Mouse (Mus musculus): ENCODE data around the gene Sult6b2.

Sult6b2 gene

DNA sequence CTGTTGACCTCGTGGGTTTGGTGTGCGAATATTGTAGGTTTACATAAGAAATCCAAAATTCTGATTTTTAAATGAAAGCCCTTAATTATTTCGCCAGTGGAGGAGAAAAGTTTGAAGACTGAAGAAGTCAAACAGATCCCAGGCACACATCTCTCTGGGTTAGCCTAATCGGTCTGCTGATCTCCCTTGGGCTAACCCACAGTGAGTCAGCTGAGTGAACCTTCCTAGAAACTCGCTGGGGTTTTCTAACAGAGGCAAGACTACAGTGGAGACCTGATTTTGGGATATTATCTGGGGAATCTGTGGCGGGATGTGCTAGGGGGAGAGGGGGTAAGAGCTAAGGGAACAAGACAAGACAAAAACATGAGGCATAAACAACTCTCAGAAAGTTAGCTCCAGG is 5.9 kb upstream of the Sult6b2 start:
- DNase-seq (ENCODE audit: low spot score) = no peak

DNA sequence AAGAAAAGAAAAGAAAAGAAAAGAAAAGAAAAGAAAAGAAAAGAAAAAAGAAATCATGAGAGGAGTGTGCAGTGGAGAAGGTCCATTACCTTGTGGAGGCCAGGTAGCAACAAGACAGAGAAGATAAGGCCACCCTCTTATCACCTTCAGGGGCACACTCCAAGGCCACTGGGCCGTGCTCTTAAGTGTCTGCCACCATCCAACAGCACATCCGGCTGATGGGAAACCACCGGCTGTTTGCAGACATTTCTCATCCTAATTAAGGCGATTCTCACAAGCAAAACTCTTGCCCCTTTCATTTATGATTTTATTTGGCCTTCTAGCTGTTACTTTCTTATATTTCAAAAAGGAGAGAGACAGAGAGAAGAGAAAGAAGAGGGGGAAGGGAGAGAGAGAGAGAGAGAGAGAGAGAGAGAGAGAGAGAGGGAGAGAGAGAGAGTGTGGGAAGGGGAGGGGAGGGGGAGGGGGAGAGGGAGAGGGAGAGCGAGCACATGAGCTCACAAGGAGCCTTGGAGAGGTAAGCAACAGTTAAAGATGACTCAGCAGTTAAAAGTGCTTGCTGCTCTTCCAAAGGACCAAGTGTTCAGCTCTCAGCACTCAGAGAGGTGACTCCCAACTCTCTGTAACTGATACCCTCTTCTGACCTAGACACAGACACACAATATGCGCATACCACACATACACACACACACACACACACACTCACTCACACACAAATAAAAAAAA is 5.2 kb upstream of the Sult6b2 start:
- DNase-seq (ENCODE audit: low spot score) = no peak

DNA sequence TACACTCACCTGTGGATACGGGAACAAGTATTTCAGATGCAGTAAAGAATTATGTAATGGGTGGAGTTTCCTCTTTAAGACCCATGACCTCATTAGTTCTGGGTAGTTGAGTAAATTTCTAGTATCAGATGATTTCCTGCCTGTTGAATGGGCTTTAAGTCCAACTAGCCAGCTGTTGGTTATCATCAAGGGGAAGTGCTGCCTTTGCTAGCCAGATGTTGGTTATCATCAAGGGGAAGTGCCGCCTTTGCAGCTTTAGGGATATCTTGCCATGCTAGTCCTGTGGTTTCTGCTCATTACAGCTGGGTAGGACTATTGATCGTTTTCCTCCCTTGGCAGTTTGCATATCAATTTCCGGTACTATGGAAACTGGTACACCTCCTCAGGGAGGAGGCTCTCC is 2.0 kb upstream of the Sult6b2 start:
- DNase-seq (ENCODE audit: low spot score) = no peak

DNA sequence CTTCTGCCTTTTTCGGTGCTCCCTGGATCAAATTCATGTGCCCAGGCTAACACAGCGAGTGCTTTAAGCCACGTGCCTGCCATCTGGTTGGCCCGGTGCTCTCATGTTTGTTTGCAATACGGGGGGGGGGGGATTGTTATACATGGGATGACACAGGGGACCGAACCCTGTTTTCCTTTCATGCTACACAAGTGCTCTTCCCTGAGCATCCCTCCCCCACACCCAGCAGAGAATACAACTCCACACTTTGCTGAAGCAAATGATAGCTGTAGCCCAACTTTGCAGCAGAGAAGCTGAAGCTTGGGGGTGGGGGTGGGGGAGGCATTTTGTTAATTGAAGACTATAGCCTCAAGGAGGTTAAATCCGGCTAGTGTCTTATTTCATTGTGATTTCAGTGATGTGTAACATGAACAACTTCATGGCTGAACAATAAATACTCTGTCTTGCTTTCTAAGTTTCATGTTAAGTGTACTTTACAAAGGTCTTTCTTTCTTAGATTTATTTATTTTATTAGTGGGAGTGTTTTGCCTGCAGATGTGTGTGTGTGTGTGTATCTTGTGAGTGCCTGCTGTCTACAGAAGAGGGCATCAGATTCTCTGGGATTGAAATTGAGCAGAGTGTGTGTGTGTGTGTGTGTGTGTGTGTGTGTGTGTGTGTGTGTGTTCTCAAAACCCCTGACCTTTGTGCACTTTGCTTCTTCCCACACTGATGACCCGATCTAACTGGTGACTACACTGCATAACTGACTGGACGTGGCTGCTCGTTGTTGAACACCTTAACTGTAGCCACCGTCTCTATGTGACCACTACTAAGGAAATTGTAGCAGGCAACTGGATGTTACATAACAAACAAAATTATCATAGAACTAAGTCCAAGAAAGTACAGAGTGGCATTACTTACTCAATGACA is 1.4 kb downstream of the Sult6b2 start:
- DNase-seq (ENCODE audit: low spot score) = no peak

DNA sequence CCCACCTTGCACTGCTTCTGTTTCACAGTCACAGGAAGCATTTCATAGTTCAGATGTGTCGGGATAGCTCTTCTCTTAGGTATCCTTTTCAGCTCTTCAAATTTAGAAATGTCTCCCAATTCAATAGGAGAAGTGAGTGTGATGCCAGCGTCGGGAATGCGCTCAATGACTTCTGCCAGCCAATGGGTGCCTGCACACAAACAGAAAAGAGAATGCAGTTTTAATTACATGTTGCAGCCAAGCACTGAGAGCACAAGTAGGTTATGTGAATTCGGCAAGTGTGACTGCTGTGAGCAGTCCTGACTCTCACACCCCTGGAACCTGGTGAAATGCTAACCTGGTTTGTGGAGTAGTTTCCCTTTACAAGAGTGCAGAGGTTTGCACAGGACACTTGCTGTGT is 2.6 kb downstream of the Sult6b2 start:
- DNase-seq (ENCODE audit: low spot score) = no peak

DNA sequence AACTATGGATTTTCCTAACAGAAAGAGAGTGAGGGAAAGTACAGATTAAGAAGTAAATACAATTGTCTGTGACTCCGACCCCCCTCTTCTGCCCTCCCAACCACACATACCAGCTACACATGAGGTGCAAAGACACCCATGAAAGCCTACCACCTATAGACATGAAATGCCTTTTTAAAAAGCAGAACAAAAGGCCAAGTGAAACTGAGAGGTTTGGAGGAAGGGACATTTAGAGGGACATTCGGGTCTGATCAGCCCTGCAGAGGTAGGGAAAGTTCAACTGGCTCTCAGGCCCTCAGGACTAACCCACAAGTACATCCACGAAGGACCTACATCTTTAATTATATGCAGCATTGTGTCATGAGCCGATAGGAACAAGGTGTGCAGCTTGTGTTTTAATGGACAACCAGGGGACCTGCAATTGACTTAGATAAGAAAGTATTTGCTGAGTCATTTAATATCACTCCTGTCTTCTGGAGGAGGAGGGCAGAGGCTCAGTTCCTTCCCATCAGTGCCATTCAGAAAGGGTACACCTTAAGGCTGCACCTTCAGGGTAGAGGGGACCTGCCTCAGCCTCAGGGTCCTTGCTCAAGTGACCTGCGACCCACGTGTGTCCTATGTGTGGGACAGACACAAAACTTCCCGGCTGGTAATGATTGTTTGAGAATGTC is 4.5 kb downstream of the Sult6b2 start:
- DNase-seq (ENCODE audit: low spot score) = no peak

DNA sequence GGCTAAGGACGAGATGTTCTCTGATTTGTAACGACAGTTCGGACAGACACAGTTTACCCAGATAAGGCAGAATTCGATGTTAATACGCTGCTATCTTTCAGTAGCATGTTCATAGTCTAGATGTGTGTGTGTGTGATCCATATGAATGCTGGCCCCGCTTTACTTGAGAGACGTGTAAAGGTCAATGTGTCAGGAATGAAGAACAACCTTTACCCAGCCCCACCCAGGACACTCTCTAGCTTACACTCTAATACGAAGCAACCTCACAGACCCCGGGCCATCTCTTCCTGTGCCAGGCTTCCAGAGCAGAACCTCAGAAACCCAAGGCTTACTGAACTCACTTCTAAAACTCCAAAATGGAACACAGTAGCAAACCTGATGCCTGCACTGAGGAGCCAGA is 5.5 kb downstream of the Sult6b2 start:
- DNase-seq (ENCODE audit: low spot score) = no peak

DNA sequence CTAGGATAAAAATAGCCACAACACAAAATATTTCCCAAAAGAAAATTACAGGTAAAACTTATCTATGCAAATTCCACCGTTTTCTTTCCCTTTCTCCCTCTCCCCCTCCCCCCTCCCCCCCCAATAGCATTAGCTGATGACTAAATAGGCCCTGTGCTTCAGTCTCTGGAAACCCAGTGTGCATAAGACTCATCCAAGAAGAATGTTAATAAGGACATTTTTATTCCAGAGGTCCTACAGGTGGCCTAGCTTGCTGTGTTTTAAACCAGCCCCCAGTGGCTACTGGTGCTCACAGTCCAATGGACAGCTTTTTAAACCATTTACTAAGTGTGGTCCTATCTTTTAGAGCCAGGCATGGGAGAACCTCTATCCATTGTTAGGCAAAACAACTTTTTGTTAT is 6.3 kb downstream of the Sult6b2 start:
- DNase-seq (ENCODE audit: low spot score) = no peak

DNA sequence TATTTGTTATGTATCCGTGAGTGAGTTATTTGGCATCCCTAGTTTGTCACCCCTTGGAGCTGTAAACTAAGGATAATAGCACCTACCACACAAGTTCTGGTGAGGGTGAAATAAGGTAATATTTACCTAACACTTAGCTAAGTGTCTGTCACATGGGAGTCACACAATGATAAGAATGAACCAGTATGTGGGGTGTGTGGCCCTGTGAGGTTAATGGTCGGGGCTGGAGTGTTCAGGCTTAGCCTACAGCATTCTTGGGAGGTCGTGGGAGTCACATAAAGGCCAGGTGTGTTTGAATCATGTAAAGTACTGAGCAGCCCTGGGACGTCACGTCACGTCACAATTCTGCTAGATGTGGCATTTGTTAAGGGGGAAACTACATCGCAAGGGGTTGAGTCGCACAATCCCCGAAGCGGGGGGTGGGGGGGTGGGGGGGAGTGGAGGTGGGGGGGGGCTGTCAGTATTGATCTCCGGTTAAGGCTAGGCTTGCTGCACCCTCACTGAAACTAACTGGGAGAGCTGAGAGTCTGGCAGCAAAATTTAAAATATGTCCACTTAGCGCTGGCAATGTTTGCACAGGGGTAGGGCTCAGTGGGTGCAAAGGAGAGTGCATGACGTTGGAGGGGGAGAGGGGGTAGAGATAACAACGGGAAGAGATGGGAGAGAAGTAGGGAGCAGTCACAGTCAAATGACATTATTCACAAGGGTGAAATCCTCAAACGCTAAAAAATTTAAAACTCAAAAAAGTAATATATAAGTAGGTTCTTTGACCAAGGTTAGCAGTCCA is 8.5 kb downstream of the Sult6b2 start:
- no peak for DNase-seq (ENCODE audit: low spot score)

DNA sequence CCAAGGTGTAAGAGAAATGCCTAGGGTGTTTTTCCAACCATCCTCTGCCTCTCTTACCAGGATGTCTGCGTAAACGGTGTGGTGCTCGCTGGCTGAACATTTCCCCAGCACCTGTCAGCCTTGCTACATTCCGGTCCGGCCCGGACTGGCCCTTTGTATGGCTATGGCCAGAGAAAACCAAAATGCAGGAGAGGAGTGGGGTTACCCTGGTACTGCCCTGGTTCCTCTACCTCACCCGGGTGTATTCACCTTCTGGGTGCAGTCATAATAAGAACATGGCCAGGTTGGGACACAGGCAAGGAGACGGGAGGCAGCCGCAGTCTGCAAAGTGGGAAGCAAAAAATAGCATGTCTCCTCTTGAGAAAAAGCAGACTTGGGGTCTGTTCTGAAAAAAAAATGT is 9.2 kb downstream of the Sult6b2 start:
- DNase-seq (ENCODE audit: low spot score) = no peak

DNA sequence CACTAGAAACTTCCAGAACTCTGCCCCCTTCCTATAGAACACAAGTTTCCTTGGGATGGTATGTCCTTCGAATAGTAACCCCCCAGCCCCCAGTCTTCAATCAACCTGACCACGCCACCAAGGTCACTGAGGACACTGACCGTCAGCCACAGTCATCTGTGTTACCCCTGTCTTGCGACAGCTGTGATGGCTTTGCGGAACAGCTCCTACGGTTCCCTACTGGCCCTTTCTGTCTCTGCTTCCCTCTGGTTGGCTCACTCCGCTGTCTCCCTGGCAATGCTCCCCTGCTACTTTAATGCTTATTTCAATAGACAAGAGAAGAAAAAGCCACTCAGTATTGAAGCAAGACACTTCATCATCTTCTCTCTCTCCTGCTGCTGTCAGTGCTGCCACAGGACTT is 10.8 kb downstream of the Sult6b2 start:
- DNase-seq (ENCODE audit: low spot score) = no peak

DNA sequence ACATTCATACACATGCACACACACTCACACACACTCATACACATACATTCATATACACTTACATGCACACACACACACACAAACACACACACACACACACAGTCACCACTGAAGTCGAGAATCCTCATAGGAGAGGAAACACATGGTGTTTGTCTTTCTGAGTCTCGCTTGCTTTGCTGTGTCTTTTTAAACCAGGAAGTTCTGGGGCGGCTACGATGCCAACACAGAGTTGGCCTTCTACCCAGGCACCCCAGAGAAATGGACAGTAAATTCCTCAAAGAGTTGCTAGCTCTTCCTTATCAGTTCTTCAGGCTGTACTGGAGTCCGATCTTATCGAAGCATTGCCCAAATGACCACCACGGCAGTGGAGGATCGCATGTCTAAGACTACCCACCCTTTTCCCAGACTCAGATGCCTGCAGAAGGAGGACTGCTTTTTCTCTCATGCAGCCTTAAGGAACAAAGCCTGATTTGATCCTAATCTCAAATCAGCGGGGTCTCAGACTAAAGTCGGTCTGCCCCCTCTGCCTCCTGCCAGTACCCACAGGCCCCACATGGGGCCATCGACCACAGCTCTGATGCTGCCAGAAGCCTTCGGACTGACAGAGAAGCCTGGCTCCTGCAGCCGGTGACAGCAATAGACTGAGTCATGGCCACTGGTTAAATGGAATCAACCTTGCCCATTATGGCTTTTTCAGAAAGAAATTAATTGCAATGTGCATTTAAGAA is 11.9 kb downstream of the Sult6b2 start:
- no peak for DNase-seq (ENCODE audit: low spot score)

DNA sequence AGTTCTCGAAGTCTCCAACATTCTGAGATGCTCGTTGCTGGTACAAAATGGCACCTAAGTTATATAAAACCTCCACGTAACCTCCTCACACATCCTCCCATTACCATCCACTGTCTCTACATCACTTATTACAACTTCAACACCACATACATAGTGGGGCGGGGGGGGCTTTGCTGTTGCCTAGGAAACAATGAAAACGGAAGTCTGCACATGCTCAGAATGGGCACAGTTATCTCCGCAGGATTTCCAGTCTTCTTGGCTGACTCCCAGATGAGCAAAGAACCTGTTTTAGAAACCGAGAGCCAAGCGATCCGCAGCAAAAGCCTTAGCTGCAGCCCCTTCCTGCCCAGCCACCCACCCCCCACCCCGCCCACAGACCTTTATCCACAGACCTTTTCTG is 14.6 kb downstream of the Sult6b2 start:
- DNase-seq (ENCODE audit: low spot score) = no peak

DNA sequence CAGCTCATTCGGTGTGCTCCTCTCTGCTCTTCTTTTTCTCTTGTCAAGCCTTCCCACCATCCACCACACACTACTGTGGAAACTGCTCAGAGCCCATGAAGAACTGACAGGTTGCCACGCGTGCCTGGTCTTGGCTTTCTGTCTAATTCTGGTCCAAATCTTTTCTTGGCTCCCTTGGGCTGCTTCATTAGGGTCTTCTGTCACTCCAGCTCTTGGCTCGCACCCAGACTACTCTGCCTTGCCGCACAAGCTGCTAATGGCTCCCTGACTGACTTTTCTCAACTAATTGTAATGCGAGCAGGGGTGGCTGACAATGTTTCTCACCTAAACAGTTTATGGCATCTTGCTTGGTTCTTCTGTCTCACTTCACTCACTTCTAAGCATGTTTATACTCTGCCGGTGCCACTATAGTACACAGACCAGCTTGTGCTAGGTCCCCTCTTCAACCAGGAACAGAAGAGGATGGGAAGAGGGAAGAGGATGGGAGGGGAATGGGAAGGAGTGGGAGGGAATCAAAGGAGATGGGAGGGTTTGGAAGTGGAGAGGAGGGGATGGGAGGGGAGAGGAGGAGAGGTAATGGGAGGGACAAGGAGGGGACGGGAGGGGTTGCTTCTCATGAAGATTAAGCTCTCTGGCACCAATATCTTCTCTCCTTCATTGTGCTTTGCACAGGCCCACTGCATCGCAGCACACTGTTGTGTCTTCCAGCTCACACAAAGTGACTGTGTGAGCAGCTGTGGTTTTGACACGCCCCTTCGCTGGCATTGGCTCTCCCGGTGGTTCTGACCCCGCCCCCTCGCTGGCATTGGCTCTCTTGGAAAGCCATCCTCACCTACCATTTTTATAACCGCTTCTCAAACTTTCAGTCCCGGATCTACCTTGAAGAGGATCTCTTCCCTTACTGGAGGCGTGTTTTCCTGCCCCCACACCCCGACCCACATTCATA is 16.0 kb downstream of the Sult6b2 start:
- DNase-seq (ENCODE audit: low spot score) = no peak

DNA sequence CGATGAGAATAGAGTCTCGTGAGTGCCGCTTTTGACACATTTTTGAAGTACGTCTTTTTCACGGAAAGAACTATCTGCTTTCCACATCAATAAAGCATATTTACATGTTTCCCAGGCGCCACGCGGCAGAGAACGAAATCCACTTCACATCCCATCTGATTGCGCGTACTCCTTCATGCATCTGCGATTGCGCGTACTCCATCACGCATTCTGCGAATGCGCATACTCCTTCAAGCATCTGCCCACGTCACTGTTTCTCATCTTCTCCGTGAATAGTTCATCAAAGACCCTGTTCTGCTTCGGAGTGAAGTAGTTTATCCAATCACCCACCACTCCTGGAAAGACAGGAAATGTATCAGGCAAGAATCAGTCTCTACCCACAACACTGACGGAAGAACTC is 18.2 kb downstream of the Sult6b2 start:
- no peak for DNase-seq (ENCODE audit: low spot score)

DNA sequence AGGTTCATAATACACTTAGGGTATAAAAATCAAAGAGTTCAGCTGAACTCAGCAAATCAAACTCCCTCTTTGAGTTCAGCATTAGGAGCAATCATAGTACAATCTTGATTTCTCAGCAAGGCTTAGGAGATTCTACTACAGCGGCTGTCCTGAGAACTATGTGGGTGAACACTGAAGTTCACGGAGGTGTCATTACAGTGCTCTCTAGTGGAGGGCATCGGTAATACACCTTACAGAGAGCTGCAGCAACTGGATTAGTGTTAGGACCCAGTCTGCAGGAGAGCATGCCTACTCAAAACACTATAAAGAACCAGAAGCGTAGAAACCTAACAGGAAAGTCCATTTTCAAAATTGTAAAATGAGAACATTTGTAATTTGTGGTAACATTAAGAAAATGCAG is 19.0 kb downstream of the Sult6b2 start:
- DNase-seq (ENCODE audit: low spot score) = no peak

DNA sequence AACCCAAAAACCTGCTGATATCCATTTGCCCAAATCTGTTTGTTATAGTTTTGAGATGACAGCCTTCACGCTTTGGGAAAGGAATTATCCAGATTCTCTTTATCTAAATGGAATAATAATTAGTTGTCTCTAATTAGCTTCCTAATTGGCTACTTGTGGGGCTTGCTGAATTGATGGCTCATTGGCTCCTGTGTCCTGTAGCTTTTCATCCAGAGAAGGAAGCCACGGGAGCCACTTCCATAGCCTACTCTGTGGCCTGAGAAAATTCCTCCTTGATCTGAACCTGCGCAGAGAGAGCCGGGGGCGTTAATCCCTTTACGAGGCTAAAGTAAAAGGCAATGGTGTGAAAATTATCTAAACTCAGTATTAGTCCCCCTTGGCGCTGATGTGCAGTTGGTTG is 23.0 kb downstream of the Sult6b2 start:
- DNase-seq (ENCODE audit: low spot score) = no peak

DNA sequence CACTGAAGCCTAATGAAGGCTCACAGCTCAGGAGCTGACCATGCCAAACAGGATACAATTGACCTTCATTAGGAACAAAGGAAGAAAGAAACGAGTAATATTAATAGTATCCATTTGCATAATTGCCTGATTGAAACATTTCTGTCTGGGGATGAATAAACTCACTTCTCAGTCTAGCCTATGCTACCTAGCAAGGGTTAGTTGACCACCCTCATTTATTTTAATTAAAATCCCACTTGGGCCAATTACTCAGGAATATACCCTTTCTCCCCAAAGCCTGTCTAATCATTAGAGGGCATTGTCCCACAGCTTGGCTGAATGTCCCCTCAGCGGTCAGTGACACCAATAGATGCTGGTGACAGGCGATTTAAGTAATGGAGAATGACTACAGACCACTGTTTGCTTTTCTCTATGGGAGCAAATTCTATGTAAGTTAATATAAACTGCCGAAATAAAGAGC is 23.7 kb downstream of the Sult6b2 start:
- no peak for DNase-seq (ENCODE audit: low spot score)

DNA sequence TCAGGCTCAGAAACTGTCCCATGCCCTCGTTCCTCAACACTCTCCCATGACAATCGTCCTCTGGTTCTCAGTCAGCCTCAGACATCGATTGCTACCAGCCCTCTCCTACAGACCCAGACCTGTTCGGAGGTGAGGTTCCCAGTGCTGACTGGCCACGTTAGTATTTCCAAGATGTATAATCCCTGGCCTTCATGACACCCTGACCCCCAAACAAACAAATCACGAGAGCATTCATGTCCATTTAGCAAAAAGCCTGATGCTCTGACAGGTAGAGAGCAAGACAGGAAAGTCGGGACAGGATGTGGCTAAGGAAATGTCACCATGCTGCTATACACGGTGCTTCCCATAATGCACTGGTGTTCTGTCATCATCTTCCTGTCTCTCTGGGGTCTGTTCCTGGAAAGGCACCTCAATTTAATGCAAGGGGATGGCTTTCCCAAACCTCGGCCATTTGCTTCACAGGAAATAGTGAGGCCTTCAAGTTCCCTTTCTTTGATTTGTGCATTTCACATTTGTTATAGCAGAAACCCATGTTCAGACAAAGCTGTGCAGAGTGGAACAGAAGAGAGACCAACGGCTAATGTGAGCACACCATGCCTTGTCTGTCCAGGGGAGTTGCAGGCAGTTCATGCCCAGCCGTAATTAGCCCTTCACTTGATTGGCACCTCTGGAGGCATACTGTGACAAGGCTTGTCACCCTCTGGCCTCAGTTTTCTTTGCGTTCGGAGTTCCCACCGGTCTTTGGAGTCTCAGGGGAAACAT is 24.3 kb downstream of the Sult6b2 start:
- no peak for DNase-seq (ENCODE audit: low spot score)

All from layer of hippocampus, adult 9-10 months (tissue).